Mouse (Mus musculus) ES-CJ7 (cell line): ENCODE results near the gene Nr1i3.
A peak's percentile ranks its signal among the peaks of the same experiment; 100 is the strongest.
"Not testable (repeated sequence)": the region's sequence is repeated elsewhere in the genome, so short reads cannot be mapped to it uniquely, and the experiment has no call there.

ENCODE experiments used
- DNase-seq: peaks from one replicate; pipeline ENCODE4 v3.0.0; 2011; ENCODE audit warnings: low read depth, low spot score

Nr1i3 gene

GRCm38 (mm10) chr1:171230215-171230614, 16.4 kb downstream of the Nr1i3 start:
- no peak for DNase-seq

- no peak for DNase-seq
Observed at GRCm38 (mm10) chr1:171231844-171232243, 18.1 kb downstream of the Nr1i3 start.

- no peak for DNase-seq
Observed at GRCm38 (mm10) chr1:171232348-171232747, 18.6 kb downstream of the Nr1i3 start.

GRCm38 (mm10) chr1:171232800-171233730, 19.3 kb downstream of the Nr1i3 start:
- no peak for DNase-seq

- no peak for DNase-seq
Observed at GRCm38 (mm10) chr1:171234126-171234525, 20.4 kb downstream of the Nr1i3 start, which contains the start of gene Fcer1g. Gene Fcer1g (minus strand): TSS chr1:171234365.

- DNase-seq, result no peak
Observed at GRCm38 (mm10) chr1:171234538-171234937, 20.8 kb downstream of the Nr1i3 start.

GRCm38 (mm10) chr1:171235791-171236190, 22.0 kb downstream of the Nr1i3 start:
- DNase-seq, result no peak

GRCm38 (mm10) chr1:171237438-171237837, 23.7 kb downstream of the Nr1i3 start:
- DNase-seq, result no peak

- DNase-seq, result peak; percentile 89
Observed at GRCm38 (mm10) chr1:171238463-171238862, 24.7 kb downstream of the Nr1i3 start.

- no peak for DNase-seq
Observed at GRCm38 (mm10) chr1:171239992-171240744, 26.4 kb downstream of the Nr1i3 start.

GRCm38 (mm10) chr1:171240911-171241310, 27.1 kb downstream of the Nr1i3 start:
- no peak for DNase-seq

- not testable (repeated sequence) for DNase-seq
Observed at GRCm38 (mm10) chr1:171241952-171242351, 28.2 kb downstream of the Nr1i3 start.

GRCm38 (mm10) chr1:171245353-171245752, 31.6 kb downstream of the Nr1i3 start:
- no peak for DNase-seq

GRCm38 (mm10) chr1:171246709-171247452, 33.1 kb downstream of the Nr1i3 start:
- DNase-seq, result peak; percentile 99

- DNase-seq, result no peak
Observed at GRCm38 (mm10) chr1:171247453-171247841, 33.7 kb downstream of the Nr1i3 start.

- DNase-seq, result peak; percentile 40
Observed at GRCm38 (mm10) chr1:171247916-171248315, 34.1 kb downstream of the Nr1i3 start.

- peak; percentile 44 for DNase-seq
Observed at GRCm38 (mm10) chr1:171248386-171249226, 34.8 kb downstream of the Nr1i3 start.

GRCm38 (mm10) chr1:171249913-171250600, 36.3 kb downstream of the Nr1i3 start, which contains the start of gene Adamts4:
Gene Adamts4 (plus strand): TSS chr1:171250421.
- DNase-seq, result peak; percentile 30

GRCm38 (mm10) chr1:171250680-171251593, 37.2 kb downstream of the Nr1i3 start, which contains the start of gene Ndufs2:
Gene Ndufs2 (minus strand): TSS chr1:171251388.
- no peak for DNase-seq
